Mouse (Mus musculus): Measurements from ENCODE around the gene Rtf2.
A peak's percentile ranks its signal among the peaks of the same experiment; 100 is the strongest.

Rtf2 gene

GRCm38 (mm10) chr2:172484696-172485370 lies 44.5 kb downstream of the Rtf2 start:
- DNase-seq (ENCODE audit: low spot score): no peak

GRCm38 (mm10) chr2:172496736-172497345 lies 56.5 kb downstream of the Rtf2 start:
- DNase-seq (ENCODE audit: low spot score): no peak

- DNase-seq (ENCODE audit: low spot score): no peak
Observed at GRCm38 (mm10) chr2:172498823-172499222, 58.5 kb downstream of the Rtf2 start.

GRCm38 (mm10) chr2:172500752-172501316 lies 60.5 kb downstream of the Rtf2 start:
- DNase-seq (ENCODE audit: low spot score): no peak

GRCm38 (mm10) chr2:172501341-172501740 lies 61.0 kb downstream of the Rtf2 start:
- peak; percentile 7 for DNase-seq (ENCODE audit: low spot score)

GRCm38 (mm10) chr2:172502168-172502567 lies 61.8 kb downstream of the Rtf2 start:
- no peak for DNase-seq (ENCODE audit: low spot score)

GRCm38 (mm10) chr2:172506121-172506520 lies 65.8 kb downstream of the Rtf2 start:
- no peak for DNase-seq (ENCODE audit: low spot score)

GRCm38 (mm10) chr2:172510056-172510712 lies 69.8 kb downstream of the Rtf2 start:
- no peak for DNase-seq (ENCODE audit: low spot score)

- DNase-seq (ENCODE audit: low spot score): no peak
Observed at GRCm38 (mm10) chr2:172510899-172511298, 70.5 kb downstream of the Rtf2 start.

- no peak for DNase-seq (ENCODE audit: low spot score)
Observed at GRCm38 (mm10) chr2:172516407-172516992, 76.1 kb downstream of the Rtf2 start.

Measured in ovary, postnatal 14 days (tissue).